ENCODE assay signal across 26 mouse cellular contexts in the genomic region with DNA sequence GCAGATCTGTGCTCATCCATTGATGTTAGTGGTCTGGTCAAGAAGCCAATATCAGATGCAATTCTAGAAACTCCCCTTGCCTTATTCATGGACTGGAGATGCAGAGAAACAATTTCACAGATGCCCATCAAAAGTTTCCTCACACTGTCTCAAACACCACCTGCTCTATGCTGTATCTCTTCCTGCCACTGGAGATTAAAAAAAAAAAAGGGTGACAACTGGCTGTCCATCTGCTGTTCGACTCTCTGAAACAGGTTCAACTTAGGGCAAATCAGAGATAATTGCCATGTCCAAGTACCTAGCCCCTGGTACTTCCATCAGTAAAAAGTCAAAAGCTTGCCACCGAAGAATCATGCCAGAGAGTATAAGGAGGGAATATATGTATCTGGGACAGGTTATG.
"Had no signal": no experiment of that assay in that cellular context is flagged by ENCODE, and none has a peak within 500 bp of the region (broad histone marks: within the 10 kb centered on the region; RNA-seq: fewer than 3 reads in every experiment).

No protein-coding gene starts in this region.

- H3K36me3 ChIP-seq: embryonic facial prominence, embryonic 10.5 days; embryonic facial prominence, embryonic 12.5 days; embryonic facial prominence, embryonic 13.5 days; embryonic facial prominence, embryonic 15.5 days; forebrain, embryonic 10.5 days; forebrain, embryonic 12.5 days; forebrain, embryonic 15.5 days had no signal

- DNase-seq: cerebellum, adult 8-10 months; cerebellum, adult 9-10 months; cerebellum, adult 9-11 months; cerebellum, postnatal 10 days; cerebellum, postnatal 14 days; cerebellum, postnatal 25 days; cerebellum, postnatal 36 days; embryo, embryonic 11 days; forebrain, postnatal 0 days; gastrocnemius, adult 2 months; gastrocnemius, postnatal 10 days; gastrocnemius, postnatal 14 days; gastrocnemius, postnatal 25 days; gastrocnemius, postnatal 36 days; heart, adult 11 months; heart, adult 18-20 months; heart, adult 2 months had no signal

- H3K27me3 ChIP-seq: embryonic facial prominence, embryonic 12.5 days; embryonic facial prominence, embryonic 13.5 days; embryonic facial prominence, embryonic 15.5 days; forebrain, embryonic 12.5 days; forebrain, embryonic 13.5 days; forebrain, embryonic 15.5 days had no signal

- H3K4me2 ChIP-seq: embryonic facial prominence, embryonic 12.5 days; embryonic facial prominence, embryonic 13.5 days; embryonic facial prominence, embryonic 15.5 days; forebrain, embryonic 12.5 days; forebrain, embryonic 13.5 days; forebrain, embryonic 15.5 days had no signal

- H3K4me3 ChIP-seq: embryonic facial prominence, embryonic 10.5 days; embryonic facial prominence, embryonic 12.5 days; embryonic facial prominence, embryonic 13.5 days; embryonic facial prominence, embryonic 15.5 days; erythroblast, embryonic 14.5 days; forebrain, embryonic 10.5 days; forebrain, embryonic 12.5 days; forebrain, embryonic 13.5 days; forebrain, embryonic 15.5 days; gastrocnemius, adult 2 months; heart, adult 2 months had no signal
